Mouse (Mus musculus) myocyte (in vitro differentiated cells): Measurements from ENCODE around the gene Lefty1.

ENCODE experiments used
- MAX ChIP-seq: IDR thresholded peaks from one replicate; pipeline ENCODE4 v1.6.1; 2011; ENCODE audit warnings: low read depth, mild to moderate bottlenecking, control low read depth
- MYOD1 ChIP-seq, 3 experiments: IDR thresholded peaks; one replicate each; pipeline ENCODE4 v1.6.1; 2011; ENCODE audit warnings: control low read depth in 2 of 3, low read depth in 2 of 3, mild to moderate bottlenecking in 2 of 3, moderate library complexity in 1 of 3; ENCODE audit not compliant: insufficient read length in 2 of 3, control insufficient read depth in 1 of 3

DNA sequence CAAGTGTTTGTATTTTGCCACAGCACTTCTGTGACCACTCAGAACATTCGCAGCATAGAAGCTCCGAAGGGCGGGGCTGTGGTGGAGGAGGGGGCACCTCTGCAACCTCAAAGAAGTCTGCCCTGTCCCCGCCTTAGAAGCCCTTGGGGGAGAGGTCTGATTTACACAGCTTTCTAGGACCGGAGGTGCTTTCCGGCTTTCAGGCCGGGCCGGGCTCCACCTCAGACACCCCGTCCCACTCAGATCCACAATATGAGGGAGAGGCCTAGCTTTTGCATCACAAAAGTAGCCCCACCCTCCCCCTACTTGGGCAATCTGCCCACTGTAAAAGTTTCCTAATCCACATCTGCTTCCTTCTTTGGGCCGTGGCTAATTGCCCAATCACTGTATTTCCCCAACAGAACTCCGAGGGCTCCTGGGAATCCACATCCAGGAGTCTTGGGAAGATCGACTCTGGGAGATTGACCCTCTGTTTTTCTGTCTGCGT lies 46.2 kb upstream of the Lefty1 start:
- TF ChIP-seq MYOD1 (IDR thresholded peaks at IDR 0.05; ENCODE audit: control insufficient read depth in 1 of 3, insufficient read length in 2 of 3, low read depth in 2 of 3) = no peak
- TF ChIP-seq MAX = no peak
